Mouse (Mus musculus) heart, adult 2 months (tissue): ENCODE results near the gene Cplx2.

Experiments
- CTCF ChIP-seq: fragments of 200-600 bp; IDR thresholded peaks from 2 replicates; pipeline ENCODE4 v1.8.1; 2022; ENCODE audit warnings: antibody characterized with exemption, mild to moderate bottlenecking, moderate library complexity
- EP300 ChIP-seq: fragments of 200-500 bp; IDR thresholded peaks from 2 replicates; pipeline ENCODE4 v1.6.1; 2011; ENCODE audit warnings: low read depth, low read length, control low read depth; ENCODE audit not compliant: insufficient read depth
- POLR2A ChIP-seq: fragments of 200-500 bp; IDR thresholded peaks from 2 replicates; pipeline ENCODE4 v1.6.1; 2011; ENCODE audit warnings: mild to moderate bottlenecking, low read depth, low read length, control low read depth; ENCODE audit not compliant: insufficient read depth

DNA sequence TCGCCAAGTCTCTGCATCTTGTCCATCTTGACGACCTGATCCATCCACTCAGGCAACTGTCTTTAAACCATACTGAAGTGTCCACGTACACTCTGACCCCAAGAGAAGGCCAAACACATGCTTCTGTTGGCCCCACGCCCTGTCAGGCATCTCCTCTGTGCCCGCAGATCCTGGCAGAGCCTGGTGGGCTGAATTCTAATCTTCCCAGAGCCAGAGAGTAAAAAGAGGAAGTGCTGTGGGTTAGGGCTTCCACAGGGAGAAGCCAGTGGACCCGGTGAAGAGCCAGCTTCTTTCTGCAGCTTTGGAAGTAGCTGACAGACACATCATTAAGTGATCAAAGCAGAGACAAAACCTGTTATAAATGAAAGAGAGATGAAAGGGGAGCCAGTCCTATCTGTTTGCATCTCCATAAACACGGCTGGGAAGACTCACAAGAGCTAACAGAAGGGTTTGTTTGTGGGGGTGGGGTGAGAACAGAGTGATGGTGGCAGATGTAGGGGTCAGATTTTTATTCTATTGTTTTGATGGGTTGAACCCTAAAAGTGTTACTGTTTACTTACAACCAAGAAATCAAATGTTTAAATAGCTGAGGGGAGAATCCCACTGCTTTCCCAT is 29.5 kb downstream of the Cplx2 start:
- TF ChIP-seq EP300 (no peak), POLR2A (no peak), CTCF (no peak)
